Mouse (Mus musculus) kidney, postnatal 14 days (tissue): Measurements from ENCODE around the gene Msgn1.

Experiments
- DNase-seq: peaks from one replicate; pipeline ENCODE4 v3.0.0; 2022; ENCODE audit warnings: mixed read lengths

The Msgn1 gene

GRCm38 (mm10) chr12:11208872-11209271 is at the start of gene Msgn1:
Gene Msgn1, minus strand, starts transcription at chr12:11208972.
- DNase-seq, result no peak

GRCm38 (mm10) chr12:11250322-11250721 is 41.5 kb upstream of the Msgn1 start:
- no peak for DNase-seq

GRCm38 (mm10) chr12:11247460-11247859 is 38.7 kb upstream of the Msgn1 start:
- DNase-seq, result no peak

GRCm38 (mm10) chr12:11235996-11236395 is 27.2 kb upstream of the Msgn1 start:
- no peak for DNase-seq

GRCm38 (mm10) chr12:11230267-11230666 is 21.5 kb upstream of the Msgn1 start:
- DNase-seq, result no peak

- DNase-seq, result peak; percentile 43
Measured at GRCm38 (mm10) chr12:11226529-11227268, 17.9 kb upstream of the Msgn1 start.

GRCm38 (mm10) chr12:11226123-11226522 is 17.4 kb upstream of the Msgn1 start:
- DNase-seq, result no peak

GRCm38 (mm10) chr12:11224722-11225121 is 15.9 kb upstream of the Msgn1 start:
- no peak for DNase-seq

- DNase-seq, result peak; percentile 10
Measured at GRCm38 (mm10) chr12:11223090-11223489, 14.3 kb upstream of the Msgn1 start.

- DNase-seq, result no peak
Measured at GRCm38 (mm10) chr12:11222566-11222965, 13.8 kb upstream of the Msgn1 start.

GRCm38 (mm10) chr12:11221524-11222330 is 13.0 kb upstream of the Msgn1 start:
- DNase-seq, result peak; percentile 13

- no peak for DNase-seq
Measured at GRCm38 (mm10) chr12:11217726-11218250, 9.0 kb upstream of the Msgn1 start.

GRCm38 (mm10) chr12:11216454-11216853 is 7.7 kb upstream of the Msgn1 start:
- no peak for DNase-seq

GRCm38 (mm10) chr12:11215555-11215954 is 6.8 kb upstream of the Msgn1 start:
- no peak for DNase-seq

GRCm38 (mm10) chr12:11214776-11215175 is 6.0 kb upstream of the Msgn1 start:
- no peak for DNase-seq

GRCm38 (mm10) chr12:11212881-11213280 is 4.1 kb upstream of the Msgn1 start:
- no peak for DNase-seq

- DNase-seq, result no peak
Measured at GRCm38 (mm10) chr12:11210361-11210760, 1.6 kb upstream of the Msgn1 start.

GRCm38 (mm10) chr12:11209636-11210035 is 864 bp upstream of the Msgn1 start:
- DNase-seq, result no peak

- no peak for DNase-seq
Measured at GRCm38 (mm10) chr12:11206321-11206720, 2.5 kb downstream of the Msgn1 start.

- peak; percentile 49 for DNase-seq
Measured at GRCm38 (mm10) chr12:11203694-11204665, 4.8 kb downstream of the Msgn1 start.

GRCm38 (mm10) chr12:11202476-11202875 is 6.3 kb downstream of the Msgn1 start:
- DNase-seq, result no peak

- no peak for DNase-seq
Measured at GRCm38 (mm10) chr12:11200711-11201110, 8.1 kb downstream of the Msgn1 start.

- DNase-seq, result no peak
Measured at GRCm38 (mm10) chr12:11198551-11198950, 10.2 kb downstream of the Msgn1 start.
